Mouse (Mus musculus): ENCODE measurements around the gene A830031A19Rik. TPM values are rescaled to one million over a fixed set of nuclear protein-coding genes. Genes with fewer than 3 reads are reported as not detected.

Gene A830031A19Rik
- polyA plus RNA-seq, 1 experiment from 2014 or later: not detected

DNA sequence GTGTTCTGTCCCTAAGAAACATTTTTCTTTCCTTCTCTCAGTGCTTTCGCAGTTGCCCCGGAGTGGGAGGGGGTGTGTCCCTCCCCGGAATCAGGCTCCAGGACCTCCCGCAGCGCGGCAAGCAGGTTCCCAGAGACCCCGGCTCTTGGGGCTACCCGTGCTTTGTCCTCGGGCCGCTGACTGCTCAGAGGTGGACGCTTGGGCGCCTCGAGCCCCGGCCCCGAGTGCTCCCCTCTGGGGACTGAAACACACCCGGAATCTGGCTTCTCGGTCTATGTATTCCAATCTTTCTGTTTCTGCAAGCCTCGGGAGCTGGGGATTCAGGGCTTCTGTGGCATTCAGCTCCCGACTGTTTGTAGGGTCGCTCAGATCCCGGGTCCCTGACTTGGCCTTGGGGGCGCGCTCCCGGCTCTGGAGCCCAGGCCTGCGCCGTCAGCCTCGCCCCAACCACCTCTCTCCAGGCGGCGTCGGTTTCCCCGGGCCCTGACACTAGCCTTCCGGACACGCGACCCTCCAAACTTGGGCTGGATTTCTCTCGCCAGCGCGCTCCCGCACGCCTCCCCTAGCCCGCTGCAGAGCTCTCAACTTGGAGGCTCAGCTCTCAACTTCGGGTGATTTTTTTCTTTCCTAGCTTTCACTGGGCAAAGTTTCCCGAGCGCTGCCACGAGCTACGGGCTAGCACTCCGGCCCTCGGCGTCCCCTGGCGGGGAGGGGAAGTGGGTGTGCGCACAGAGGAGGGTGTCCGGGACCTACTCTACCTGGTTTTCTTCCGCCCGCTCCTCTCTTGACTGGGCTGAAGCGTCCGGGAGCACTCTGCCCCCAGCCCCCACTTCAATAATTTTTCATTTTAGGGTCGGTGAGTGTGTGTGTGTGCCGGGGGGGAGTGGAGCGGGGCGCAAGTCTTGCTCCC lies 2.2 kb upstream of the A830031A19Rik start:
- Histone ChIP-seq H3K9me3 (ENCODE audit: control insufficient read depth, low read length) (no peaks in the 10 kb centered on the region), H3K27me3 (ENCODE audit: control insufficient read depth, insufficient read depth, low read length) (no peaks in the 10 kb centered on the region), H3K9ac (replicated peaks; ENCODE audit: low read length) (peak overlapping the region; percentile 90), H3K36me3 (ENCODE audit: control insufficient read depth, insufficient read depth, low read length) (no peaks in the 10 kb centered on the region), H3K4me2 (ENCODE audit: low read length) (peak overlapping the region; percentile 99), H3K27ac (replicated peaks; ENCODE audit: low read depth, low read length) (peak overlapping the region; percentile 96), H3K4me1 (ENCODE audit: control insufficient read depth, insufficient read depth, low read length) (peaks cover 16% of the 10 kb centered on the region; the same call in 1 of the 2 replicates), H3K4me3 (replicated peaks; ENCODE audit: low read depth, low read length) (peak overlapping the region; percentile 67)
- DNase-seq: peak; percentile 80
- ATAC-seq (ENCODE audit: low FRiP score, low TSS enrichment): peak; percentile 48
- WGBS: under 1% methylated on average over 59 of the region's 59 CpGs

DNA sequence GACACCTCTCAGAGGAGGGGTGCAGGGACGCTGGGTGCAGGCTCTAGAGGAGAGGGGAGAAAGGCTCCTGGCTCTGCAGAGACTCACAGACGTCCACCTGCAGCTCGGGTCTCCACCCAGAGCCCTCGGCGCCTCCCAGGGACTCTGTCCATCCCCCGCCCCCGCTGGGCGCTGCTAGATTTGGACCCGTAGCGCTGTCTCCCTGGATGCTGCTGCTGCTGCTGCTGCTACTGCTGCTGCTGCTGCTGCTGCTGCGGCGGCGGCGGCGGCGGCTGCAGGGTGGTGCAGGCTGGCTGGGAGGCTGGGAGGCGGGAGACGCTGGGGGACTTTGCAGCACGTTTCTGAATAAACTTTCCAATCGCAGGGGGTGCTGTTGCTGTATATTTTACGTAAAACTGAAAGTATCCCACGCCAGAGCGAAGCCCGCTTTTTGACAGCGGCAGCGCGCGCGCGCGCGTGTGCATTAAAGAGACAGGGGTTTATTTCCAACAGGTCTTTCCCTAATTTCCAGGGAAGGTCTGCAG lies 1.3 kb upstream of the A830031A19Rik start:
- Histone ChIP-seq H3K9me3 (ENCODE audit: control insufficient read depth, low read length) (no peaks in the 10 kb centered on the region), H3K4me2 (ENCODE audit: low read length) (peak overlapping the region; percentile 99), H3K4me3 (replicated peaks; ENCODE audit: low read depth, low read length) (peak overlapping the region; percentile 67), H3K9ac (replicated peaks; ENCODE audit: low read length) (peak overlapping the region; percentile 90), H3K4me1 (ENCODE audit: control insufficient read depth, insufficient read depth, low read length) (peaks cover 16% of the 10 kb centered on the region; the same call in 1 of the 2 replicates), H3K27me3 (ENCODE audit: control insufficient read depth, insufficient read depth, low read length) (no peaks in the 10 kb centered on the region), H3K36me3 (ENCODE audit: control insufficient read depth, insufficient read depth, low read length) (no peaks in the 10 kb centered on the region), H3K27ac (replicated peaks; ENCODE audit: low read depth, low read length) (peak overlapping the region; percentile 96)
- DNase-seq (peak; percentile 95), ATAC-seq (ENCODE audit: low FRiP score, low TSS enrichment) (peak; percentile 25)
- WGBS: under 1% methylated on average over 32 of the region's 32 CpGs

DNA sequence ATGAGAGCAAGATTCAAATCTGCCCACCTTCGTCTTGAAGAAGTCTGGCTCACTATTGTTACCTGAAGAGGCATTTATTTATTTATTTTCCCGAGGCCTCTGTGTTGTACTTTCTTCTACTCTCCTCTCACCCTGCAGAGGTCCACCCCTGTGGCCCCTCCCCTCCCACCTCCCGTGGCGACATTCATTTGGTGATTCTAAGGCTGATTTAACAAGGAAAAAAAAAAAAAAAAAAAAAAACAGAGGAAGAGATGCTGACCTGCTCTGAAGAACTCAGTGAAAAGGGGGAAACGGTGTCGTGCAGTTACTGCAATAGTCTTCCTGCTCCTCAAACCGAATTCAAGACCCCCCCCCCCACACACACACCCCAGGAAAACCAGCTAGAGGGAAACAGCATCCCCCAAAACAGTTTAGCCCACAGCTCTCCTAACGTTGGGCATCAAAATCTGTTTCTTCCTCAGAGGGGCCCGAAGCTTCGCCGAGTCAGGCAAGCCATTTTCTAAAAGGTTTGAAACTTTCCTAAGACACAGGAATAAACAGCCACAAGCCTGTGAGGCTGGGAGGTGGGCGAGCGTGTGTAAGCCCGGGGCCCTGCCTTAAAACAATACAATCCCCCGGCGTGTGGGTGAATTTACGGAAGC lies 752 bp upstream of the A830031A19Rik start:
- peak overlapping the region; percentile 99 for H3K4me2 ChIP-seq (ENCODE audit: low read length)
- DNase-seq (no peak), ATAC-seq (ENCODE audit: low FRiP score, low TSS enrichment) (no peak)
- H3K4me3 ChIP-seq (replicated peaks; ENCODE audit: low read depth, low read length): peak overlapping the region; percentile 67
- H3K36me3 ChIP-seq (ENCODE audit: control insufficient read depth, insufficient read depth, low read length): no peaks in the 10 kb centered on the region
- no peaks in the 10 kb centered on the region for H3K9me3 ChIP-seq (ENCODE audit: control insufficient read depth, low read length)
- peak overlapping the region; percentile 90 for H3K9ac ChIP-seq (replicated peaks; ENCODE audit: low read length)
- H3K27ac ChIP-seq (replicated peaks; ENCODE audit: low read depth, low read length): peak overlapping the region; percentile 96
- peaks cover 16% of the 10 kb centered on the region; the same call in 1 of the 2 replicates for H3K4me1 ChIP-seq (ENCODE audit: control insufficient read depth, insufficient read depth, low read length)
- no peaks in the 10 kb centered on the region for H3K27me3 ChIP-seq (ENCODE audit: control insufficient read depth, insufficient read depth, low read length)
- WGBS: under 1% methylated on average over 17 of the region's 17 CpGs

DNA sequence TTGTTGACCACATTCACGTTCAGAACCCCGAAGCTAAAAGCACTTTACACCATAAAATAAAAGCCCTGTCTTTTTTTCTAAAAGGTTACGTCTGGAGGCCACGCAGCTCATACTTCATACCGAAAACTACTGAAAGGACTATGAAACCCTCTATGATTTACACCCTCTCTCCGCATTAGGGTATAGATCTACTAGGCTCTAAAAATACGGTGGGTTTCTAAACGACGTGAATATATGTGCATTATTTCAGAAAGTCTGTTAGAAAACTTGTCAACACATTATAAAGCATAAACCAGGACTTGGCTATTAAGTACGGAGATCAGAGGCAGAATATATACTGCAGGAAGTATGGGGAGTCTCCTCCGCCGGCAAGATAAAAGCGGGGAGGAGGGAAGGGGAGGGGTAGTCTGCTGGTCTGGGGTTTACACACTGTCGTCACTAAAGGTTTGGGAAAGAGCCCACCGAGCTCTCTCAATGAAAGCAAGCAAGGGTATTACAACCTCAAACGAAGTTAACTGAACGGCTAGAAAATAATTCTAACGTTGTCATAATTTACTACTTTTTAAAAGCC lies 748 bp downstream of the A830031A19Rik start:
- DNase-seq (peak; percentile 73), ATAC-seq (ENCODE audit: low FRiP score, low TSS enrichment) (no peak)
- Histone ChIP-seq H3K27ac (replicated peaks; ENCODE audit: low read depth, low read length) (0 out of 2 replicates have a peak overlapping the region, but pooled peaks have one; percentile 13), H3K9me3 (ENCODE audit: control insufficient read depth, low read length) (no peaks in the 10 kb centered on the region), H3K4me1 (ENCODE audit: control insufficient read depth, insufficient read depth, low read length) (peaks cover 16% of the 10 kb centered on the region; the same call in 1 of the 2 replicates), H3K4me2 (ENCODE audit: low read length) (peak overlapping the region; percentile 99), H3K27me3 (ENCODE audit: control insufficient read depth, insufficient read depth, low read length) (no peaks in the 10 kb centered on the region), H3K9ac (replicated peaks; ENCODE audit: low read length) (peak overlapping the region; percentile 90; the same call in 1 of the 2 replicates), H3K36me3 (ENCODE audit: control insufficient read depth, insufficient read depth, low read length) (no peaks in the 10 kb centered on the region), H3K4me3 (replicated peaks; ENCODE audit: low read depth, low read length) (peak overlapping the region; percentile 67)
- under 1% methylated on average over 18 of the region's 18 CpGs for WGBS

DNA sequence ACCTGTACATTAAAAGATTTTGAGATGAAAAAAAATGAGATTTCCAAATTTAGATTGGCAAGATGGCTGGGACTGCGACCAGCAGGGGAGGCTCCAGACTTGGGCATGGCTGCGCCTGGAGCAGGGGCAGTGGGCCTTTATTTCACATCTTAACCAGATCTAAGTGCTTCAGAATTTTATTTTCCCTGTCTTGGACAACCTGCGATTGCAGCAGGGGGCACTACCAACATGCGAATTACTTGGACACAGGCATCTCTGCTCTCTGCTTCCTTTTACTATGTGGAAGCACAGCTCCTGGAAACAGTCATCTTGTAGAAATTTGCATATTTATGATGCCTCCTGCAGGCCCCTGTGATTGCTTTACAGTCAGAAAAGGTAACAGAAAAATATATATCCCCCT lies 9.5 kb downstream of the A830031A19Rik start:
- no peak overlapping the region for H3K4me2 ChIP-seq (ENCODE audit: low read length)
- ATAC-seq (ENCODE audit: low FRiP score, low TSS enrichment) (peak; percentile 64; the same call in 1 of the 2 replicates), DNase-seq (peak; percentile 79)
- H3K36me3 ChIP-seq (ENCODE audit: control insufficient read depth, insufficient read depth, low read length): no peaks in the 10 kb centered on the region
- H3K9me3 ChIP-seq (ENCODE audit: control insufficient read depth, low read length): no peaks in the 10 kb centered on the region
- H3K4me3 ChIP-seq (replicated peaks; ENCODE audit: low read depth, low read length): no peak overlapping the region
- no peaks in the 10 kb centered on the region for H3K27me3 ChIP-seq (ENCODE audit: control insufficient read depth, insufficient read depth, low read length)
- H3K4me1 ChIP-seq (ENCODE audit: control insufficient read depth, insufficient read depth, low read length): peaks cover 12% of the 10 kb centered on the region
- no peak overlapping the region for H3K27ac ChIP-seq (replicated peaks; ENCODE audit: low read depth, low read length)
- no peak overlapping the region for H3K9ac ChIP-seq (replicated peaks; ENCODE audit: low read length)
- 42% methylated on average over 4 of the region's 4 CpGs for WGBS

DNA sequence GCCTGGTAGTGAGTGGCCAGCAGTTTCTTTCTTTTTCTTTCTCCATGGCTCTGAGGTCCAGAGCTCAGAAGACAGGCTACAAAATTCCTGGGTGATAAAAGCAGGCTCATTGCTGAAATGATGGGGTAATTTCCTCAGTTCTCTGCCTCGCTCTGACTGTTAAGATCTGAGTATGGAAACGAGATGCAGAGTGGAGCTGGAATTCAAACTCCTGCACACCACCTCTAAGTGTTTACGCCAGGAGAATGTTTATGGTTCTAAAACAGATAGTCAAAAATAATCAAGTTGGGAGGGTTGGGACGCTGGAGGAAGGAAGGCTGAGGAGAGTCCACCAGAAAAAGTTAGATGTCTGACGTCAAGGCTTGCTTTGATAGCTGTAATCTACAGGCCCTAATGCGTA lies 10.6 kb downstream of the A830031A19Rik start:
- ATAC-seq (ENCODE audit: low FRiP score, low TSS enrichment) (no peak), DNase-seq (no peak)
- H3K27me3 ChIP-seq (ENCODE audit: control insufficient read depth, insufficient read depth, low read length): no peaks in the 10 kb centered on the region
- H3K4me3 ChIP-seq (replicated peaks; ENCODE audit: low read depth, low read length): no peak overlapping the region
- H3K4me1 ChIP-seq (ENCODE audit: control insufficient read depth, insufficient read depth, low read length): peaks cover 13% of the 10 kb centered on the region
- WGBS: 85% methylated on average over 6 of the region's 6 CpGs
- H3K4me2 ChIP-seq (ENCODE audit: low read length): no peak overlapping the region
- no peaks in the 10 kb centered on the region for H3K9me3 ChIP-seq (ENCODE audit: control insufficient read depth, low read length)
- no peaks in the 10 kb centered on the region for H3K36me3 ChIP-seq (ENCODE audit: control insufficient read depth, insufficient read depth, low read length)
- H3K9ac ChIP-seq (replicated peaks; ENCODE audit: low read length): no peak overlapping the region
- no peak overlapping the region for H3K27ac ChIP-seq (replicated peaks; ENCODE audit: low read depth, low read length)

DNA sequence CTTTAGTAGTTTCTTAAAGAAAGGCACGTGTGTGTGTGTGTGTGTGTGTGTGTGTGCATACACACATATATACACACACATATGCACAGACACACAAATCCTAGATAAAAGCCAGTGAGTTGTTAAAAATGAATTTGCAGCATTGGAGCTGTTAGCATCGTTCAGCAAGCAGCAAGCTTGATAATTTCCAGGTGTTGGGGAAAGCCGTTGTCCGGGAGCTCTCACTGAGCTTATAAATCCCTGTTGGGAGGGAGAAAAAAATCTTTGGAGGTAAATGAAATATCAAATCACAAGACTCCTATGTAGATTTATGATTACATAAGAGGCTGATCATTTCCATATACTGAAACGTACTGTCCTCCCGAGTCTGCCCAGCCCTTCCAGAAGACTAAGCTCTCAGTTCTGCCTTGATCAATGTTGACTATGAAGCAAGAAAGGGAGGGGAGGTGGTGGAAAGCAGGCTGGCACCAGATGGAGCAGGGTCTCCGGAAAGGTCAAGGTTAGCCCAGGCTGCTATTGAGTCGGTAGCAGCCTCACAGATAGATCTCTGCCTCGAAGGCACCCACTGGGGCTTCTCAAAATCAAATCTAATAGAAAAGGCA lies 12.3 kb downstream of the A830031A19Rik start:
- Histone ChIP-seq H3K27me3 (ENCODE audit: control insufficient read depth, insufficient read depth, low read length) (no peaks in the 10 kb centered on the region), H3K4me2 (ENCODE audit: low read length) (peak overlapping the region; percentile 55), H3K9ac (replicated peaks; ENCODE audit: low read length) (no peak overlapping the region), H3K27ac (replicated peaks; ENCODE audit: low read depth, low read length) (peak overlapping the region; percentile 58), H3K36me3 (ENCODE audit: control insufficient read depth, insufficient read depth, low read length) (no peaks in the 10 kb centered on the region), H3K4me3 (replicated peaks; ENCODE audit: low read depth, low read length) (no peak overlapping the region), H3K4me1 (ENCODE audit: control insufficient read depth, insufficient read depth, low read length) (peaks cover 13% of the 10 kb centered on the region), H3K9me3 (ENCODE audit: control insufficient read depth, low read length) (no peaks in the 10 kb centered on the region)
- 22% methylated on average over 9 of the region's 9 CpGs for WGBS
- ATAC-seq (ENCODE audit: low FRiP score, low TSS enrichment) (peak; percentile 51), DNase-seq (peak; percentile 35)

DNA sequence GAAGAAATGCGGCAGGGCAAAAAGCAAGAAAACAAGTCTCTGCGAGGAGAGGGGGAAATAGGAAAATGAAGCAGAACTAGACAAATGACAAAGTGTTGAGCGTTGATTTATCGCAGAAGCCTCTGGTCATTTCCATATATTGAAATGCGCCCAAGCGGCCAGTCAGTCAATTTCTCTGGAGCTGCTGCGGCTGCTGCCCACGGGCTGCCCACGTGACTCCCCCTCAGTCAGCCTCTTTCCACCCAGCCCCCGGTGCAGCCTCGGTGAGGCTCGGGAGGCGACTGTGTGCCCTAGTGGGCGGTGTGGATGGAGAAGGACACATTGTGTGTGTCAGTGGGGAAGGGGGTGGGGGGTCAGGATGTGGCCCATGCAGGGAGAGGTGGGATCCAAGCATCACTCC lies 13.0 kb downstream of the A830031A19Rik start:
- no peaks in the 10 kb centered on the region for H3K36me3 ChIP-seq (ENCODE audit: control insufficient read depth, insufficient read depth, low read length)
- no peaks in the 10 kb centered on the region for H3K27me3 ChIP-seq (ENCODE audit: control insufficient read depth, insufficient read depth, low read length)
- peak overlapping the region; percentile 55 for H3K4me2 ChIP-seq (ENCODE audit: low read length)
- peak overlapping the region; percentile 49 for H3K9ac ChIP-seq (replicated peaks; ENCODE audit: low read length)
- H3K4me3 ChIP-seq (replicated peaks; ENCODE audit: low read depth, low read length): peak overlapping the region; percentile 30
- peaks cover 13% of the 10 kb centered on the region for H3K4me1 ChIP-seq (ENCODE audit: control insufficient read depth, insufficient read depth, low read length)
- H3K27ac ChIP-seq (replicated peaks; ENCODE audit: low read depth, low read length): peak overlapping the region; percentile 58
- H3K9me3 ChIP-seq (ENCODE audit: control insufficient read depth, low read length): no peaks in the 10 kb centered on the region
- peak; percentile 78 for DNase-seq
- ATAC-seq (ENCODE audit: low FRiP score, low TSS enrichment): peak; percentile 77; the same call in 1 of the 2 replicates
- WGBS: 1% methylated on average over 14 of the region's 14 CpGs
